Mouse (Mus musculus): ENCODE measurements around the gene Kctd15. TPM values are rescaled to one million over a fixed set of nuclear protein-coding genes. Genes with fewer than 3 reads are reported as not detected.

The Kctd15 gene
- polyA plus RNA-seq, 1 experiment: not detected

DNA sequence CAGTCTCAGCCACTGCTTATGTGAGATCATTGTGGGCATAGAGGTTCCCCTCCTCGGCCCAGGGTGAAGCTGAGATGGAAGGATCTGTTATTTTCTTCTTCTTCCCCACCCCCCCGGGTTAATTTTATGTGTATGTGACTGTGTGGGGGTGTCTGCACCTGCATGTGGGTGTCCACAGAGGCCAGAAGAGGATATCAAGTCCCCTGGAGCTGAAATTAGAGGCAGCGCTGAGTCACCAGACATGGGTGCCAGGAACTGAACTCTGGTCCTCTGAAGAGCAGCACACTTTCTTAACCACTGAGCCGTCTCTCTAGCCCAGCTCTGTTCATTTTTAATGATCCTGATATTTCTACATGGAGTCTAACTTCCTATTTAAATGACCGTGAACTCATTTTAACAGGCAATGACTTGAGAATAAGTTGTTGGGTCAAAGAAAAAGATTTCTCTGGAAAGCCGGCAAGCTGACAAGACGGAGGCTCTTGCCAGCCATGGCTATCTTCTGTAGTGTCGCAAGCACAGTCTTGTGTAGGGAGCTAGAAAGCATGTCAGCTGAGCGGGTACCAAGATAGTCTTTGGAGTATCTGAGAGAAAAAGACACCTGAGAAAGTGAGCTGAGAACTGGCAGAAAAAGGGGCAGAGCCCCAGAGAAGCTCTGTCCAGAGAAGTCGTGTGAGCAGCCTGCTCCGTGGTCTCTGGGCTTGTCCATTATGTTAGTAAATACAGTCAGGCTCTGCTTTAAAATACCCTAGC lies 38.2 kb downstream of the Kctd15 start:
- no peaks in the 10 kb centered on the region for H3K9me3 ChIP-seq (ENCODE audit: control insufficient read depth, low read length)
- no peaks in the 10 kb centered on the region for H3K36me3 ChIP-seq (ENCODE audit: control insufficient read depth)
- H3K4me3 ChIP-seq (replicated peaks): no peak overlapping the region
- no peaks in the 10 kb centered on the region for H3K27me3 ChIP-seq (ENCODE audit: control insufficient read depth)
- H3K4me1 ChIP-seq (ENCODE audit: control insufficient read depth): no peaks in the 10 kb centered on the region
- TF ChIP-seq GATA1 (IDR thresholded peaks at IDR 0.05; ENCODE audit: low read length): no peak
- TF ChIP-seq TAL1 (IDR thresholded peaks at IDR 0.05; ENCODE audit: low read length): no peak

DNA sequence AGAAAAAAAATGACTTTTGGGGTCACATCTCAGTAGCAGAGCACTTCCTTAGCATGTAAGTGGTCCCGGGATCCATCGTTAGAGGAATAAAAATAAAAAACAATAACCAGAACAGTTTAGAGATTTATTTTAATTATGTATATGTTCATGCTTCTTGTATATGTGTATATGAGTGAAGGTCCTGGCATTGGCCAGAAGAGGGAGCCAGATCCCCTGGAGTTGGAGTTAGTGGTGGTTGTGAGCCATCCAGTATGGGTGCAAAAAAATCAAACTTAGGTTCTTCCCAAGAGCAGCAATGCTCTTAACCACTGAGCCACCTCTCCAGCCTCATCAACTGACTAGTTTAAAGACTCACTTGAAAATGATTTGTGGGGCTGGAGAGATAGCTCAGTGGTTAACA lies 40.3 kb downstream of the Kctd15 start:
- TF ChIP-seq TAL1 (IDR thresholded peaks at IDR 0.05; ENCODE audit: low read length) (no peak), GATA1 (IDR thresholded peaks at IDR 0.05; ENCODE audit: low read length) (no peak)
- Histone ChIP-seq H3K4me1 (ENCODE audit: control insufficient read depth) (no peaks in the 10 kb centered on the region), H3K4me3 (replicated peaks) (no peak overlapping the region), H3K9me3 (ENCODE audit: control insufficient read depth, low read length) (no peaks in the 10 kb centered on the region), H3K36me3 (ENCODE audit: control insufficient read depth) (no peaks in the 10 kb centered on the region), H3K27me3 (ENCODE audit: control insufficient read depth) (no peaks in the 10 kb centered on the region)

DNA sequence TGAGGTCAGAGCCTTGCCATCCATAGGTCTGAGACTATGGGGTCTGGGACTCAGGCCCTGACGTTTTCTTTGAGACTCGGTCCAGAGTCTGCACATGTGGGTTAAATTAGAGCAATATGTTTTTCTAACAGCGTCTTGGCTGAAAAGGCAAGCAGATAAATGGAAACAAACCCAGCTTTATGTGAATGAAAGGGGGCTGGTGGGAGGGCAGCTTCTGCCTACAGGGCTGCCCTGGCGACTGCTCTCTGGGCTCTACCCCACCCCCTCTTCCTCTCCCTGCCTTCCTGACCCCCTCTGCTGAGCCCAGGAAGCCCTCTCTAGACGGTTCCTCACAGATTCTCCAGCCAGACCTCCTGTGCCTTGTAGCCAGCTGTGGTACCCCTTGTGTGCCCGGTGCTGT lies 46.1 kb downstream of the Kctd15 start:
- Histone ChIP-seq H3K36me3 (ENCODE audit: control insufficient read depth) (no peaks in the 10 kb centered on the region), H3K9me3 (ENCODE audit: control insufficient read depth, low read length) (no peaks in the 10 kb centered on the region), H3K4me1 (ENCODE audit: control insufficient read depth) (no peaks in the 10 kb centered on the region), H3K27me3 (ENCODE audit: control insufficient read depth) (no peaks in the 10 kb centered on the region), H3K4me3 (replicated peaks) (no peak overlapping the region)
- TF ChIP-seq TAL1 (IDR thresholded peaks at IDR 0.05; ENCODE audit: low read length) (no peak), GATA1 (IDR thresholded peaks at IDR 0.05; ENCODE audit: low read length) (no peak)

DNA sequence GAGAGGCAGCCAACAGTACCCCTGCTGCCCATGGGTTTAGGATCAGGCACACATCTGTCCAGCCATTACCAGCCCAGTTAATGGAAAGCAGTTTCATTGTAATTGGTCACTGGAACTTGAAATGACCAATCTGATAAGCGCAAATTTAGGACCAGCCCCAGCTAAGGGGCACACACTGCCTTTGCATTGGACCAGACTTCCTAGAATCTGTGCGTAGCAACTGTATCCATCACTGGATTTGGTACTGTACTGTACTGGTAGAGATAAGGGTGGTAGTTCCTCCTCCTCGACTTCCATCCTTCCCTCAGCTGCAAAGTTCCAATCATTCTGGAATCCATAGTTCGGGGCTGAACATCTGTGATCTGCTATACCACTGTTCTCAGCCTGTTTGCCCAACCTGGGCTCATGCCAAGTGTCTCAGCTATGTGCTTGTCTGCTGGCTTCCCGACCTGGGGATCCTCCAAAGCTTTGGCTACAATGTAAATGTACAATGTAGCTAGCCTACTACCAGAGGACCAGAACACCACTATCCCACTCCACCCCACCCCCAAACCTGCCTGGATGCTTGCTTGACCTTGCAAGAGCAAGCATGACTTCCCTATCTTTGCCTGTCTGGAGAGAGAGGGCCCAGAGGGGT lies 49.1 kb downstream of the Kctd15 start:
- TF ChIP-seq GATA1 (IDR thresholded peaks at IDR 0.05; ENCODE audit: low read length): no peak
- TF ChIP-seq TAL1 (IDR thresholded peaks at IDR 0.05; ENCODE audit: low read length): no peak
- no peaks in the 10 kb centered on the region for H3K9me3 ChIP-seq (ENCODE audit: control insufficient read depth, low read length)
- no peak overlapping the region for H3K4me3 ChIP-seq (replicated peaks)
- H3K4me1 ChIP-seq (ENCODE audit: control insufficient read depth): no peaks in the 10 kb centered on the region
- H3K27me3 ChIP-seq (ENCODE audit: control insufficient read depth): no peaks in the 10 kb centered on the region
- H3K36me3 ChIP-seq (ENCODE audit: control insufficient read depth): no peaks in the 10 kb centered on the region

DNA sequence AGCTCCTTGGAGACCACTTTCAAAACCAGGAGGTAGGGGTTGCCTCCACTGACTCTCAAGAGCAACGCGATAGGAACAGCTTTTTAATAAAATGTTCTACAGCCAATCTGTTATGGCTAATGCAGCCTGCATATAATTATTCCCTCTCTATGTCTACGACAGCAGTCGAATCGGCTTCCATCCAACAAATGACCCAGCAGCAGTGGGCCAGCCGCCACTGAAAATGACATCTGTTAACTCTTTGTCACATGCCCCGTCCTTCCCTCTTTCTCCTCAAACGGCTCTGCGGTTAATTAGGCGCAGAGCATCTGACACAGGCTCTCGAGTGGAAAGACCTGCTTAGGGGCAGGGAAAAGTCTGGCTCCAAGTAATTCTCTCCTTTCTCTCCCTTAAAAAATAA lies 49.8 kb downstream of the Kctd15 start:
- TF ChIP-seq TAL1 (IDR thresholded peaks at IDR 0.05; ENCODE audit: low read length): no peak
- TF ChIP-seq GATA1 (IDR thresholded peaks at IDR 0.05; ENCODE audit: low read length): no peak
- Histone ChIP-seq H3K36me3 (ENCODE audit: control insufficient read depth) (no peaks in the 10 kb centered on the region), H3K4me1 (ENCODE audit: control insufficient read depth) (no peaks in the 10 kb centered on the region), H3K27me3 (ENCODE audit: control insufficient read depth) (no peaks in the 10 kb centered on the region), H3K4me3 (replicated peaks) (no peak overlapping the region), H3K9me3 (ENCODE audit: control insufficient read depth, low read length) (no peaks in the 10 kb centered on the region)

DNA sequence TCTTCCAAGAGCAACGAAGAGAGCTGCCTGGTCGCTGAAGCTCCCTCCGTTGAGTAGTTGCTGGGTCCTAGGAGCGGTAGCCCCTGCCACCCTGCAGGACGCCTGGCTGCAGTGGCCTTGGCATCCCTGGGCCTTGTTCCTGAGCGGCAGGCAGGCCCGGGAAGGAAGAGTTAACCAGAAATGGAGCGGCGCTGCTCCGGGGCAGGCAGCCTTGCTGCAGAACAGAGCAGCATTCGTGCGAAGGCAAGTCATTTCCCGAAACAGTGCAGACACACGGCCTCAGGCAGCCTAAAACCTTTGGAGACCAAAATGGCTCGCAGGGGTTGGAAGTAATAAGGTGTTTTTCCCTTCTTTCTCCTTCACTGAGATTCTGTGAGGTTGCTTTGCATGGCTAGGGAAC lies 50.5 kb downstream of the Kctd15 start:
- H3K4me1 ChIP-seq (ENCODE audit: control insufficient read depth): no peaks in the 10 kb centered on the region
- TF ChIP-seq GATA1 (IDR thresholded peaks at IDR 0.05; ENCODE audit: low read length) (no peak), TAL1 (IDR thresholded peaks at IDR 0.05; ENCODE audit: low read length) (no peak)
- H3K4me3 ChIP-seq (replicated peaks): no peak overlapping the region
- H3K36me3 ChIP-seq (ENCODE audit: control insufficient read depth): no peaks in the 10 kb centered on the region
- no peaks in the 10 kb centered on the region for H3K27me3 ChIP-seq (ENCODE audit: control insufficient read depth)
- H3K9me3 ChIP-seq (ENCODE audit: control insufficient read depth, low read length): no peaks in the 10 kb centered on the region

DNA sequence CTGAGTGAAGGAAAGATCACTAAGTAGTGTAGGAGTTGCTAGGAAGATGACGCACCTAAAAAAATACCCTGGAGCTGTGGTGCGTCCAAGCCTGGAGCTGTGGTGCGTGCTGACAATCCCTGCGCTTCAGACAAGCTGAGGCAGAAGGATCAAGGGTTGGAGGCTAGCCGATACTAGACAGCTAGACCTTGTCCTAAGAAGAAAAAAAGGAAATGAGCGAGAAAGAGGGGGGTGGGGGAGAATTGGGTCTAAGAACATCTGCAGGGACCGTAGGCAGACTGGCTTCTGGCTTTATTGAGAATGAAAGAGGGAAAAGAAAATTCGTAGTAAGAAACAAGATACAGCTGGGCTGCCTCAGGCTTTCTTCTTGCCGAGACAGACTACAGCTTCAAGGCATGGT lies 58.0 kb downstream of the Kctd15 start:
- H3K27me3 ChIP-seq (ENCODE audit: control insufficient read depth): no peaks in the 10 kb centered on the region
- no peaks in the 10 kb centered on the region for H3K36me3 ChIP-seq (ENCODE audit: control insufficient read depth)
- H3K9me3 ChIP-seq (ENCODE audit: control insufficient read depth, low read length): no peaks in the 10 kb centered on the region
- TF ChIP-seq GATA1 (IDR thresholded peaks at IDR 0.05; ENCODE audit: low read length) (no peak), TAL1 (IDR thresholded peaks at IDR 0.05; ENCODE audit: low read length) (no peak)
- H3K4me1 ChIP-seq (ENCODE audit: control insufficient read depth): no peaks in the 10 kb centered on the region
- no peak overlapping the region for H3K4me3 ChIP-seq (replicated peaks)

DNA sequence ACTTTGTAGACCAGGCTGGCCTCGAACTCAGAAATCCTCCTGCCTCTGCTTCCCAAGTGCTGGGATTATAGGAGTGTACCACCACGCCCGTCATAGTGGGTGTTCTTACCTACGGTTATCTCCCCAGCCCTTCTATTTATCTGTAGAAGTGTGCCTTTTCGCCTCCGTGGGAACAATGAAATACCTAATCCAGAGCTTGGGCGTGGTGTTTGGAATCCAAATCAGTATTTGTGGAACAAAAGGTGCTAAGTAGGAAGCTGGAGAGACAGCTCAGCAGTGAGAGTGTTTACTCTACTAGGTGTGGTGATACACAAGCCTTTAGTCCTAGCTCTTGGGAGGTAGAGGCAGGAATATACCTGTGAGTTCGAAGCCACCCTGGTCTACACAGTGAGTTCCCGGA lies 58.5 kb downstream of the Kctd15 start:
- no peaks in the 10 kb centered on the region for H3K9me3 ChIP-seq (ENCODE audit: control insufficient read depth, low read length)
- H3K27me3 ChIP-seq (ENCODE audit: control insufficient read depth): no peaks in the 10 kb centered on the region
- H3K4me1 ChIP-seq (ENCODE audit: control insufficient read depth): no peaks in the 10 kb centered on the region
- H3K4me3 ChIP-seq (replicated peaks): no peak overlapping the region
- TF ChIP-seq TAL1 (IDR thresholded peaks at IDR 0.05; ENCODE audit: low read length) (no peak), GATA1 (IDR thresholded peaks at IDR 0.05; ENCODE audit: low read length) (no peak)
- no peaks in the 10 kb centered on the region for H3K36me3 ChIP-seq (ENCODE audit: control insufficient read depth)

DNA sequence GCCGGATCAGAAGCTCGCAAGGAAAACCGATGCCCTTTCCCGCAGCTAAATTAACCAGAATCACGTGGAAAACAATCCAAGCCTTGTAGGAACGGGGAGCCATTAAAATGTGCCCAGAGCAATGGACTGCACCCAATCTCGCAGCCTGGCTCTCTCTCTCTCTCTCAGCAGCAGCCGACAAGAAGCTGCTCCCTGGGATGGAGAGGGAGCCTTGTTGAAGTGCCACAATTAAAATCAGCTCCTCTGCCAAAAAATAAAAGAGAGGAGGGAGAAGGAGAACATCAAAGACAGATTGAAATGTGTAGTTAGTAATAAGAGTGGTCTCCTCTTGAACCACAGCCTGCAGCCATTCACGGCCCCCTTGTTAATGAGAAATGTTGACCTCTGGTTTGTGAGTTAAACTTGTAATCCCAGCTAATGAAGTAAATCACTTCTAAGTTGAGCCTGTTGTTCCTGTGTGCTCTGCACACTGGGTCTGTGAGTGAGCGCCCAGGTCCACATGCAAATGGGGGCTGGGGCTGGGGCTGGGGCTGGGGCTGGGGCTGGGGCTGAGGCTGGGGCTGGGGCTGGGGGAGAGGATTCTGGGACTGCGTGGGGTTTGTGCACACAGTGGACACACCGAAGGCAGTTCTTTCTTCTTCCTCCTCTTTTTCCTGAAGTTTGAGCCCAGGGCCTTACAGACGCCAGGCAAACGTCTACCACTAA lies 59.8 kb downstream of the Kctd15 start:
- H3K4me1 ChIP-seq (ENCODE audit: control insufficient read depth): no peaks in the 10 kb centered on the region
- H3K9me3 ChIP-seq (ENCODE audit: control insufficient read depth, low read length): no peaks in the 10 kb centered on the region
- H3K4me3 ChIP-seq (replicated peaks): no peak overlapping the region
- no peaks in the 10 kb centered on the region for H3K27me3 ChIP-seq (ENCODE audit: control insufficient read depth)
- TF ChIP-seq GATA1 (IDR thresholded peaks at IDR 0.05; ENCODE audit: low read length) (no peak), TAL1 (IDR thresholded peaks at IDR 0.05; ENCODE audit: low read length) (no peak)
- no peaks in the 10 kb centered on the region for H3K36me3 ChIP-seq (ENCODE audit: control insufficient read depth)
